Mouse (Mus musculus): Measurements from ENCODE around the gene Specc1l.
"Not testable (repeated sequence)": the region's sequence is repeated elsewhere in the genome, so short reads cannot be mapped to it uniquely, and the experiment has no call there.

Specc1l gene

GRCm38 (mm10) chr10:75315756-75316155 is 103.9 kb downstream of the Specc1l start:
- DNase-seq (ENCODE audit: low spot score in 2 of 2) = no peak

GRCm38 (mm10) chr10:75316472-75316871 is 104.6 kb downstream of the Specc1l start:
- no peak for DNase-seq (ENCODE audit: low spot score in 2 of 2)

GRCm38 (mm10) chr10:75316872-75316907 is 104.8 kb downstream of the Specc1l start, which contains the start of gene Adora2a:
Gene Adora2a, plus strand, starts transcription at chr10:75316877.
- DNase-seq (ENCODE audit: low spot score in 2 of 2) = no peak

- DNase-seq (ENCODE audit: low spot score in 2 of 2) = peak; percentile 41 to 82
Observed at GRCm38 (mm10) chr10:75316908-75317761, 105.3 kb downstream of the Specc1l start.

- DNase-seq (ENCODE audit: low spot score in 2 of 2) = no peak
Observed at GRCm38 (mm10) chr10:75318206-75318605, 106.3 kb downstream of the Specc1l start.

- DNase-seq (ENCODE audit: low spot score in 2 of 2) = no peak
Observed at GRCm38 (mm10) chr10:75320321-75320720, 108.4 kb downstream of the Specc1l start.

- no peak for DNase-seq (ENCODE audit: low spot score in 2 of 2)
Observed at GRCm38 (mm10) chr10:75322966-75323365, 111.1 kb downstream of the Specc1l start.

GRCm38 (mm10) chr10:75323986-75324385 is 112.1 kb downstream of the Specc1l start:
- DNase-seq (ENCODE audit: low spot score in 2 of 2) = no peak

- no peak for DNase-seq (ENCODE audit: low spot score in 2 of 2)
Observed at GRCm38 (mm10) chr10:75324391-75324790, 112.5 kb downstream of the Specc1l start.

- no peak for DNase-seq (ENCODE audit: low spot score in 2 of 2)
Observed at GRCm38 (mm10) chr10:75325821-75326220, 113.9 kb downstream of the Specc1l start.

GRCm38 (mm10) chr10:75326553-75326952 is 114.7 kb downstream of the Specc1l start:
- DNase-seq (ENCODE audit: low spot score in 2 of 2) = no peak

GRCm38 (mm10) chr10:75327081-75327480 is 115.2 kb downstream of the Specc1l start:
- DNase-seq (ENCODE audit: low spot score in 2 of 2) = no peak

GRCm38 (mm10) chr10:75328201-75328704 is 116.4 kb downstream of the Specc1l start:
- no peak for DNase-seq (ENCODE audit: low spot score in 2 of 2)

- DNase-seq (ENCODE audit: low spot score in 2 of 2) = no peak
Observed at GRCm38 (mm10) chr10:75332268-75332667, 120.4 kb downstream of the Specc1l start.

GRCm38 (mm10) chr10:75333176-75333776 is 121.4 kb downstream of the Specc1l start:
- DNase-seq (ENCODE audit: low spot score in 2 of 2) = no peak

- no peak for DNase-seq (ENCODE audit: low spot score in 2 of 2)
Observed at GRCm38 (mm10) chr10:75334175-75334574, 122.3 kb downstream of the Specc1l start.

- no peak for DNase-seq (ENCODE audit: low spot score in 2 of 2)
Observed at GRCm38 (mm10) chr10:75335075-75335474, 123.2 kb downstream of the Specc1l start.

GRCm38 (mm10) chr10:75337231-75337630 is 125.4 kb downstream of the Specc1l start:
- no peak for DNase-seq (ENCODE audit: low spot score in 2 of 2)

- DNase-seq (ENCODE audit: low spot score in 2 of 2) = no peak
Observed at GRCm38 (mm10) chr10:75338852-75339251, 127.0 kb downstream of the Specc1l start.

- no peak for DNase-seq (ENCODE audit: low spot score in 2 of 2)
Observed at GRCm38 (mm10) chr10:75339377-75339776, 127.5 kb downstream of the Specc1l start.

GRCm38 (mm10) chr10:75341936-75342335 is 130.1 kb downstream of the Specc1l start:
- DNase-seq (ENCODE audit: low spot score in 2 of 2) = no peak

GRCm38 (mm10) chr10:75344563-75344962 is 132.7 kb downstream of the Specc1l start:
- not testable (repeated sequence) for DNase-seq (ENCODE audit: low spot score in 2 of 2)

- DNase-seq (ENCODE audit: low spot score in 2 of 2) = no peak
Observed at GRCm38 (mm10) chr10:75345265-75345664, 133.4 kb downstream of the Specc1l start.

GRCm38 (mm10) chr10:75350564-75350963 is 138.7 kb downstream of the Specc1l start:
- DNase-seq (ENCODE audit: low spot score in 2 of 2) = no peak

All from cerebellum, postnatal 4 days (tissue).